24 mouse cellular contexts compared by ENCODE assay signal in genomic region chr16:75887203-75887602, GRCm38 (mm10).
DNase-seq lines count a peak whose midpoint lies in the region; ATAC-seq and TF ChIP-seq lines count a peak whose summit lies in the region.
"Had no signal": no experiment of that assay in that cellular context is flagged by ENCODE, and none has a peak within 500 bp of the region (broad histone marks: within the 10 kb centered on the region; RNA-seq: fewer than 3 reads in every experiment).

No protein-coding gene starts in this region.

- no peaks in the 10 kb centered on the region for H3K4me1 ChIP-seq in lung, embryonic 14.5 days (ENCODE audit: insufficient read depth)
- H3K4me1 ChIP-seq in lung, postnatal 0 days (ENCODE audit: insufficient read depth, low read depth, low read length) = no peaks in the 10 kb centered on the region
- no peaks in the 10 kb centered on the region for H3K4me1 ChIP-seq in liver, postnatal 0 days (ENCODE audit: insufficient read depth)
- no peaks in the 10 kb centered on the region for H3K4me1 ChIP-seq in midbrain, embryonic 15.5 days
- H3K4me1 ChIP-seq: embryonic facial prominence, embryonic 12.5 days; forebrain, embryonic 15.5 days; heart, embryonic 15.5 days; limb, embryonic 15.5 days; stomach, embryonic 15.5 days had no signal

- H3K4me2 ChIP-seq in lung, embryonic 14.5 days = no peak overlapping the region
- H3K4me2 ChIP-seq in lung, postnatal 0 days (replicated peaks; ENCODE audit: low read depth, low read length) = no peak overlapping the region
- H3K4me2 ChIP-seq in liver, postnatal 0 days (ENCODE audit: low read depth, low read length) = no peak overlapping the region
- H3K4me2 ChIP-seq in midbrain, embryonic 15.5 days = no peak overlapping the region
- H3K4me2 ChIP-seq: embryonic facial prominence, embryonic 12.5 days; forebrain, embryonic 15.5 days; heart, embryonic 15.5 days; limb, embryonic 15.5 days; midbrain, embryonic 11.5 days; stomach, embryonic 15.5 days had no signal

- H3K36me3 ChIP-seq in lung, embryonic 14.5 days (ENCODE audit: insufficient read depth) = no peaks in the 10 kb centered on the region
- H3K36me3 ChIP-seq in lung, postnatal 0 days (ENCODE audit: insufficient read depth, low read length) = no peaks in the 10 kb centered on the region
- no peaks in the 10 kb centered on the region for H3K36me3 ChIP-seq in liver, postnatal 0 days (replicated peaks; ENCODE audit: insufficient read depth, low read length)
- no peaks in the 10 kb centered on the region for H3K36me3 ChIP-seq in midbrain, embryonic 15.5 days (replicated peaks)
- H3K36me3 ChIP-seq: embryonic facial prominence, embryonic 12.5 days; forebrain, embryonic 15.5 days; heart, embryonic 15.5 days; limb, embryonic 15.5 days; stomach, embryonic 15.5 days had no signal

- no peak for TF ChIP-seq CTCF in lung, embryonic 14.5 days (IDR thresholded peaks at IDR 0.05; ENCODE audit: low read depth)
- TF ChIP-seq CTCF in lung, postnatal 0 days (IDR thresholded peaks at IDR 0.05) = no peak
- no peak for TF ChIP-seq CTCF in liver, postnatal 0 days (IDR thresholded peaks at IDR 0.05; ENCODE audit: low read depth)

- H3K27me3 ChIP-seq in lung, embryonic 14.5 days (ENCODE audit: insufficient read depth, low read length) = no peaks in the 10 kb centered on the region
- H3K27me3 ChIP-seq in lung, postnatal 0 days (replicated peaks; ENCODE audit: insufficient read depth, low read length) = no peaks in the 10 kb centered on the region
- no peaks in the 10 kb centered on the region for H3K27me3 ChIP-seq in liver, postnatal 0 days (ENCODE audit: insufficient read depth, low read length)
- no peaks in the 10 kb centered on the region for H3K27me3 ChIP-seq in midbrain, embryonic 15.5 days (replicated peaks)
- H3K27me3 ChIP-seq: embryonic facial prominence, embryonic 12.5 days; forebrain, embryonic 15.5 days; heart, embryonic 15.5 days; limb, embryonic 15.5 days; stomach, embryonic 15.5 days had no signal

- DNase-seq in lung, embryonic 14.5 days = peak; percentile 5
- DNase-seq in lung, postnatal 0 days (ENCODE audit: low spot score) = no peak
- DNase-seq in liver = peak; percentile 26
- DNase-seq in liver, postnatal 0 days = no peak
- no peak for DNase-seq in gastrocnemius, postnatal 10 days
- DNase-seq in urinary bladder, postnatal 36 days (ENCODE audit: low spot score in 2 of 2) = no peak
- DNase-seq in neural tube, embryonic 10.5 days (ENCODE audit: extremely low spot score, low spot score) = no peak
- DNase-seq: adrenal gland, postnatal 36 days; cerebellum, adult 9-10 months; gastrocnemius, postnatal 25 days; heart, postnatal 4 days; layer of hippocampus, postnatal 36 days; right cerebral cortex, postnatal 14 days; thymus, adult 18-20 months had no signal

- H3K27ac ChIP-seq in lung, embryonic 14.5 days (ENCODE audit: low read depth) = no peak overlapping the region
- H3K27ac ChIP-seq in lung, postnatal 0 days (ENCODE audit: low read length) = no peak overlapping the region
- H3K27ac ChIP-seq in liver, postnatal 0 days (ENCODE audit: low read depth) = no peak overlapping the region
- H3K27ac ChIP-seq in midbrain, embryonic 15.5 days = no peak overlapping the region
- H3K27ac ChIP-seq: embryonic facial prominence, embryonic 12.5 days; forebrain, embryonic 15.5 days; heart, embryonic 15.5 days; limb, embryonic 15.5 days; stomach, embryonic 15.5 days had no signal

- 53% methylated on average over 6 of the region's 6 CpGs for WGBS in lung, embryonic 14.5 days
- 57% methylated on average over 6 of the region's 6 CpGs for WGBS in lung, postnatal 0 days
- WGBS in liver, postnatal 0 days (ENCODE audit: insufficient replicate concordance) = 48% methylated on average over 6 of the region's 6 CpGs
- 86% methylated on average over 6 of the region's 6 CpGs for WGBS in midbrain, embryonic 15.5 days

- no peaks in the 10 kb centered on the region for H3K9me3 ChIP-seq in lung, embryonic 14.5 days (ENCODE audit: low read depth, low read length)
- no peaks in the 10 kb centered on the region for H3K9me3 ChIP-seq in lung, postnatal 0 days (ENCODE audit: low read length)
- no peaks in the 10 kb centered on the region for H3K9me3 ChIP-seq in liver, postnatal 0 days (ENCODE audit: low read length)
- H3K9me3 ChIP-seq in midbrain, embryonic 15.5 days = no peaks in the 10 kb centered on the region
- H3K9me3 ChIP-seq: embryonic facial prominence, embryonic 12.5 days; forebrain, embryonic 15.5 days; heart, embryonic 15.5 days; limb, embryonic 15.5 days; stomach, embryonic 15.5 days had no signal

- H3K9ac ChIP-seq in lung, embryonic 14.5 days = no peak overlapping the region
- H3K9ac ChIP-seq in lung, postnatal 0 days (replicated peaks; ENCODE audit: low read depth) = no peak overlapping the region
- no peak overlapping the region for H3K9ac ChIP-seq in liver, postnatal 0 days (replicated peaks)
- no peak overlapping the region for H3K9ac ChIP-seq in midbrain, embryonic 15.5 days
- H3K9ac ChIP-seq: embryonic facial prominence, embryonic 12.5 days; forebrain, embryonic 15.5 days; heart, embryonic 15.5 days; limb, embryonic 15.5 days; stomach, embryonic 15.5 days had no signal

- H3K4me3 ChIP-seq in lung, embryonic 14.5 days (ENCODE audit: low read depth, low read length) = no peak overlapping the region
- no peak overlapping the region for H3K4me3 ChIP-seq in lung, postnatal 0 days (ENCODE audit: low read depth, low read length)
- H3K4me3 ChIP-seq in liver, postnatal 0 days (ENCODE audit: low read depth, low read length) = no peak overlapping the region
- H3K4me3 ChIP-seq in midbrain, embryonic 15.5 days = no peak overlapping the region
- H3K4me3 ChIP-seq: embryonic facial prominence, embryonic 12.5 days; forebrain, embryonic 15.5 days; heart, embryonic 15.5 days; limb, embryonic 15.5 days; stomach, embryonic 15.5 days had no signal

- no peak for ATAC-seq in lung, embryonic 14.5 days (ENCODE audit: insufficient read depth)
- no peak for ATAC-seq in lung, postnatal 0 days
- ATAC-seq in liver, postnatal 0 days = peak; percentile 56
- no peak for ATAC-seq in midbrain, embryonic 15.5 days (replicated peaks)
- ATAC-seq: CD4-positive, CD25-positive, alpha-beta regulatory T cell, adult 4 months; forebrain, embryonic 15.5 days; hindbrain, embryonic 16.5 days; intestine, embryonic 16.5 days had no signal

- no peak for TF ChIP-seq EP300 in lung, postnatal 0 days (IDR thresholded peaks at IDR 0.05)
- no peak for TF ChIP-seq EP300 in liver, postnatal 0 days (IDR thresholded peaks at IDR 0.05; ENCODE audit: low read depth)

Comparison
In these comparisons a context has a peak if more than half of its experiments do, and no peak if none do; other contexts are left out.
1. DNase-seq: peak in lung, embryonic 14.5 days (single experiment) and liver (single experiment); none in lung, postnatal 0 days (single experiment), liver, postnatal 0 days (single experiment), gastrocnemius, postnatal 10 days (single experiment), urinary bladder, postnatal 36 days (0 of 2) and neural tube, embryonic 10.5 days (single experiment).